Mouse (Mus musculus) adrenal gland, postnatal 36 days (tissue): ENCODE data around the gene Sowahd. TPM values are rescaled to one million over a fixed set of nuclear protein-coding genes. Genes with fewer than 3 reads are reported as not detected.
A peak's percentile ranks its signal among the peaks of the same experiment; 100 is the strongest.
"Not testable (repeated sequence)": the region's sequence is repeated elsewhere in the genome, so short reads cannot be mapped to it uniquely, and the experiment has no call there.

Experiments
- DNase-seq, 2 experiments: peaks; one replicate each; pipeline ENCODE4 v3.0.0; 2021; ENCODE audit warnings: mixed read lengths in 1 of 2
- long read RNA-seq, 2 experiments: library from polyadenylated mRNA; stranded (forward); transcript quantifications; one replicate each; pipeline ENCODE4 v2.0.0; 2021; ENCODE audit warnings: borderline sequencing depth in 2 of 2
- total RNA-seq, 2 experiments: library from RNA; stranded (reverse); gene quantifications; 2 replicates each; pipeline ENCODE4 v1.2.3; 2021

Gene Sowahd
- total RNA-seq, result 1 to 10 TPM in 1 of 2 experiments, under 1 TPM in 1; 0.46 to 1.2 TPM
- long read RNA-seq, experiment 1, partial matches to known transcripts, result 0 of 1 reads
- long read RNA-seq, experiment 1, other reads (novel, unspliced or antisense), result 0 of 1 reads
- long read RNA-seq, experiment 2, result 0 reads

GRCm38 (mm10) chrX:37048066-37048889 is at the start of gene Sowahd:
Gene Sowahd, plus strand, starts transcription at chrX:37048845.
- DNase-seq, result peak; percentile 20 to 44

- DNase-seq, result no peak
These were observed 34.8 kb upstream of the Sowahd start for GRCm38 (mm10) chrX:37013870-37014269.

GRCm38 (mm10) chrX:37018150-37018654 is 30.4 kb upstream of the Sowahd start:
- no peak for DNase-seq

- peak in 1 of 2 experiments; percentile 3 for DNase-seq
These were observed 29.6 kb upstream of the Sowahd start for GRCm38 (mm10) chrX:37019045-37019444.

- DNase-seq, result peak; percentile 65 to 76
These were observed 26.0 kb upstream of the Sowahd start for GRCm38 (mm10) chrX:37022690-37023089.

GRCm38 (mm10) chrX:37023652-37024309 is 24.9 kb upstream of the Sowahd start:
- DNase-seq, result peak in 1 of 2 experiments; percentile 19

- peak in 1 of 2 experiments; percentile 14 for DNase-seq
These were observed 20.3 kb upstream of the Sowahd start for GRCm38 (mm10) chrX:37028378-37028777.

GRCm38 (mm10) chrX:37042726-37043125 is 5.9 kb upstream of the Sowahd start:
- peak; percentile 49 to 65 for DNase-seq

GRCm38 (mm10) chrX:37048890-37049823 is 512 bp downstream of the Sowahd start:
- peak; percentile 17 to 37 for DNase-seq

- DNase-seq, result no peak
These were observed 15.3 kb downstream of the Sowahd start for GRCm38 (mm10) chrX:37063902-37064301.

GRCm38 (mm10) chrX:37067299-37067698 is 18.7 kb downstream of the Sowahd start:
- DNase-seq, result no peak

- DNase-seq, result no peak
These were observed 20.1 kb downstream of the Sowahd start for GRCm38 (mm10) chrX:37068766-37069165.

- DNase-seq, result peak; percentile 44 to 57
These were observed 25.7 kb downstream of the Sowahd start for GRCm38 (mm10) chrX:37074262-37074892.

GRCm38 (mm10) chrX:37076651-37077050 is 28.0 kb downstream of the Sowahd start:
- DNase-seq, result no peak

GRCm38 (mm10) chrX:37080345-37080744 is 31.7 kb downstream of the Sowahd start:
- DNase-seq, result not testable (repeated sequence)

- no peak for DNase-seq
These were observed 32.5 kb downstream of the Sowahd start for GRCm38 (mm10) chrX:37081194-37081593.

GRCm38 (mm10) chrX:37084318-37084926 is 35.8 kb downstream of the Sowahd start:
- peak in 1 of 2 experiments; percentile 14 for DNase-seq

- DNase-seq, result peak; percentile 88 to 91
These were observed 36.4 kb downstream of the Sowahd start, which contains the start of gene Rpl39 for GRCm38 (mm10) chrX:37084927-37085660. Gene Rpl39, minus strand, starts transcription at chrX:37085402.

GRCm38 (mm10) chrX:37085665-37086064 is 37.0 kb downstream of the Sowahd start:
- DNase-seq, result peak in 1 of 2 experiments; percentile 8

GRCm38 (mm10) chrX:37088778-37089177 is 40.1 kb downstream of the Sowahd start:
- no peak for DNase-seq
